Mouse (Mus musculus) ES-Bruce4 (cell line): ENCODE data around the gene Ube2d2b. TPM values are rescaled to one million over a fixed set of nuclear protein-coding genes. Genes with fewer than 3 reads are reported as not detected.

ENCODE experiments used
- H3K27ac ChIP-seq: 2 replicates; pipeline ENCODE4 v1.5.1; 2012; ENCODE audit warnings: low read length, inconsistent platforms; ENCODE audit not compliant: insufficient read depth
- H3K27me3 ChIP-seq: 2 replicates; pipeline ENCODE4 v1.6.1; 2012; ENCODE audit warnings: mild to moderate bottlenecking, low read length, inconsistent platforms; ENCODE audit not compliant: control insufficient read depth, poor library complexity, insufficient read depth, severe bottlenecking
- H3K36me3 ChIP-seq: 2 replicates; pipeline ENCODE4 v1.6.1; 2012; ENCODE audit warnings: inconsistent platforms, mild to moderate bottlenecking, low read length, moderate library complexity; ENCODE audit not compliant: control insufficient read depth, poor library complexity, insufficient read depth, severe bottlenecking
- H3K4me1 ChIP-seq: one replicate; pipeline ENCODE4 v1.8.1; 2011; ENCODE audit warnings: low read length; ENCODE audit not compliant: control insufficient read depth, insufficient read depth
- H3K4me3 ChIP-seq: 2 replicates; pipeline ENCODE4 v1.5.1; 2011; ENCODE audit warnings: low read depth, mild to moderate bottlenecking, low read length
- H3K9ac ChIP-seq: 2 replicates; pipeline ENCODE4 v1.6.1; 2012; ENCODE audit warnings: low read depth, mild to moderate bottlenecking, inconsistent platforms; ENCODE audit not compliant: poor library complexity, severe bottlenecking
- H3K9me3 ChIP-seq: replicated peaks from 2 replicates; pipeline ENCODE4 v1.6.1; 2012; ENCODE audit warnings: mild to moderate bottlenecking, low read length, inconsistent platforms; ENCODE audit not compliant: control insufficient read depth, poor library complexity, insufficient read depth, severe bottlenecking
- CTCF ChIP-seq: IDR thresholded peaks from one replicate; pipeline ENCODE4 v1.8.1; 2011; ENCODE audit warnings: low read depth, low read length
- EP300 ChIP-seq: IDR thresholded peaks from 2 replicates; pipeline ENCODE4 v1.6.1; 2011; ENCODE audit warnings: low read depth, low read length; ENCODE audit not compliant: insufficient read depth
- POLR2A ChIP-seq: IDR thresholded peaks from one replicate; pipeline ENCODE4 v1.8.1; 2011; ENCODE audit warnings: low read length; ENCODE audit not compliant: insufficient read depth
- polyA plus RNA-seq: library from polyadenylated mRNA; stranded (reverse); fragments of >200 nt; gene quantifications from 2 replicates; pipeline ENCODE4 v1.2.4, GENCODE M21; 2011; ENCODE audit warnings: low read depth; ENCODE audit not compliant: missing spikeins, insufficient read depth, insufficient read length

Gene Ube2d2b
- polyA plus RNA-seq, 1 experiment, result not detected

DNA sequence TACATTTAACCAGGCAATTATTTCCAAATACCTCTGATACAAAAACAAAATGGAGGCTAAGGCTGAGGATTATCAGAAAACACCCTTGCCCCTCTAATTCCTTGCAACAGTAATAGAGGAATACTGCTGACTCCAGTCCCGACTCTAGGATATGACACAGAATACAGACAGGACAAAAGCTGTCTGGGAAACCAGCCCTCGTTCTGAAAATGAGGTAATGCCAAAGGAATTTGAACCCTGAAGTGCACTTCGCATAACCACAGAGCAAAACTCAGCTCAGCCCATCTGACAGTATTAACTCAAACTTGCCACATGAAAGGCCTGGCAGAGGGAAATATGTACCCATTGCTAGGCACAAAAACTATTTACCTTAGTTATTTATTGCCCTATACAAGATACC, 36.6 kb upstream of the Ube2d2b start:
- Histone ChIP-seq H3K4me3 (no peak overlapping the region), H3K9ac (no peak overlapping the region), H3K4me1 (no peaks in the 10 kb centered on the region), H3K9me3 (no peaks in the 10 kb centered on the region), H3K27me3 (no peaks in the 10 kb centered on the region), H3K36me3 (peaks cover 2% of the 10 kb centered on the region; the same call in 1 of the 2 replicates), H3K27ac (no peak overlapping the region)
- no peak for TF ChIP-seq EP300
- no peak for TF ChIP-seq POLR2A
- no peak for TF ChIP-seq CTCF

DNA sequence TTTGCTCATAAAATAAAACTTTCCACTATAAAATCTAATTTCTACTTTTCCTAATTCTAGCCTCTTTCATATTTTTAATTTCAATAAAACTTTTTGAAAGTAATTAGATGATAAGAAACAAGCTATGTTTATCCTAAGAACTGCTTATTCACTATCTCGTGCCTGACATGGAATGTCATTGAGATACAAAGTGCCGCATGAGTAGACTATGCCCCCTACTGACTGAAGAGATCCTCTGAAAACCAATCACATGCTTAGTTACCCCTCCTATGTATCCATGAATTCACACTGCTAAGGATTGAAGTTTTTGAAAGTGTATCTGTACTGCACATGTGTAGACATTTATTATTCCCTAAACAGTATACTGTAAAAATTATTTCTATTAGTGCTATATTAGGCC, 36.0 kb upstream of the Ube2d2b start:
- no peaks in the 10 kb centered on the region for H3K27me3 ChIP-seq
- H3K36me3 ChIP-seq, result peaks cover 2% of the 10 kb centered on the region; the same call in 1 of the 2 replicates
- no peaks in the 10 kb centered on the region for H3K4me1 ChIP-seq
- no peak overlapping the region for H3K27ac ChIP-seq
- TF ChIP-seq CTCF (no peak), EP300 (no peak), POLR2A (no peak)
- H3K9ac ChIP-seq, result no peak overlapping the region
- no peaks in the 10 kb centered on the region for H3K9me3 ChIP-seq
- no peak overlapping the region for H3K4me3 ChIP-seq

DNA sequence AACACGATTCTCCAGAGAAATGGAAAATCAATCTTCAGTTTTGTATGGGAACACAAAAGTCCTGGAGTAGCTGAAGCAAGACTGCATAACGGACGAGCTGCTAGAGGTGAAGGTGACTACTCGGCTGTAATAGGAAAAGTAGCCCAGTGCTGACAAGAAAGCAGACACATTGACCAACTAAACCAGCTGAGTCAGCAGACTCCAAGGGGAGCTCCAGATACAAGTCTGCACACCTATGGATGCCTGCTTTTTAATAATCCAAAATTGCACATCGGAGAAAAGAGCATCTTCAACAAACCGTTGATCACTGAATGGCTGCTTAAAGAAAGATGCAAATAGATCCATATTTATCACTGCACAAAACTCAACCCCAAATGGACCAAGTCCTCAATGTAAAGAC, 31.6 kb upstream of the Ube2d2b start:
- Histone ChIP-seq H3K4me1 (no peaks in the 10 kb centered on the region), H3K27me3 (no peaks in the 10 kb centered on the region), H3K27ac (no peak overlapping the region), H3K36me3 (peaks cover 2% of the 10 kb centered on the region; the same call in 1 of the 2 replicates), H3K9me3 (no peaks in the 10 kb centered on the region), H3K9ac (no peak overlapping the region), H3K4me3 (no peak overlapping the region)
- no peak for TF ChIP-seq CTCF
- no peak for TF ChIP-seq EP300
- TF ChIP-seq POLR2A, result no peak

DNA sequence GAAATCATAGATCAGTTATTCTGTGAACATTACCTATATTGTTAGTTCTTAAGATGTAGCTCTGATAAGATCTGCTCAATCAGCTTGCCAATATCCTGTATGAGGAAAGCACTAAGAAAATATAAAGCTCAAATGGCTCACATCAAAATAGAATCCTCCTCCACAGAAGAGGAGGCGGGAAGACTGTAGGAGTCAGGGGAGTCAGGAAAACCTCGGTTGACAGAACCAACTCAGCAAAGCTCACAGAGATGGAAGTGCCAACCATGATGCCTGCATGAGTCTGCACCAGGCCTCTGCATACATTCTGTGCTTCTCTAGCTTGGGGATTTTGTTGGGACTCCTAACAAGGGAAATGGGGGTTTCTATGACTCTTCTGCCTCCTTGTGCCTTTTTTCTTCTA, 28.7 kb upstream of the Ube2d2b start:
- Histone ChIP-seq H3K27ac (no peak overlapping the region), H3K9me3 (no peaks in the 10 kb centered on the region), H3K27me3 (no peaks in the 10 kb centered on the region), H3K4me1 (no peaks in the 10 kb centered on the region), H3K36me3 (no peaks in the 10 kb centered on the region), H3K4me3 (no peak overlapping the region), H3K9ac (no peak overlapping the region)
- TF ChIP-seq POLR2A, result no peak
- no peak for TF ChIP-seq EP300
- TF ChIP-seq CTCF, result no peak

DNA sequence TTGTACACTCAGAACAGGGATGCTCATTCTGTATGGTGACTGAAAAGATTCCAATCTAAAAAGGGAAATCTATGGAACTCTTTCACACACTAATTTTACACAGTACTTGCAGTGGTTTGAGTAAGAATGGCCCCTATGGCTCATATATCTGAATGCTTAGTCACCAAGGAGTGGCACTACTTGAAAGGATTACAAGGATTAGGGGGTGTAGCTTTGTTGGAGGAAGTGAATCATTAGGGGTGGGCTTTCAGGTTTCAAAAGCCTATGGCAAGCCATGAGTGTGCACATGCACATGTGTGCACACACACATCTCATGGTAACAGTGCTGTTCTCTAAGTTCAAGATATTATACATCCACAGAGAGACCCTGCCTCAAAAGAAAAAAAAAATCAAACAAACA, 27.3 kb upstream of the Ube2d2b start:
- H3K9ac ChIP-seq, result no peak overlapping the region
- no peaks in the 10 kb centered on the region for H3K4me1 ChIP-seq
- H3K36me3 ChIP-seq, result no peaks in the 10 kb centered on the region
- H3K9me3 ChIP-seq, result no peaks in the 10 kb centered on the region
- no peaks in the 10 kb centered on the region for H3K27me3 ChIP-seq
- TF ChIP-seq POLR2A, result no peak
- TF ChIP-seq EP300, result no peak
- no peak for TF ChIP-seq CTCF
- H3K27ac ChIP-seq, result no peak overlapping the region
- no peak overlapping the region for H3K4me3 ChIP-seq

DNA sequence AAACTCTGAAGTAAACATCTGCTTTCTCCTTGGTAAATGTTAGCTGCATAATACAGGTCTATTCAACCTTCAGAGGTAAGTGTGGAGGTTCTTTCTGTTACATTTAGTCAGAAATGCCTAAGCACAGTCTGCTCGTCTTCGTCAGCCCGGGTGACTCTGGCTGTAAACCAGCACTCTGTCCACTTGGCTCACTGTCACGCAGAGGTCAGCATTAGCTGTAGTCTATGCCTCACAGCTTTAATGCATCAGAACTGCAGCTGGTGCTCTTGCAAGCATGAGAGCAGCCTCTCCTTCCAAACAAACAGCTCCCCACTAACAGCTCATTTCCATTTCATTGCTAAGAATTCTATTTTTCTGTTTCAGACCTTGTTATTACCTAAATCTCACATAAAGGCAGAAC, 22.4 kb upstream of the Ube2d2b start:
- Histone ChIP-seq H3K36me3 (no peaks in the 10 kb centered on the region; the same call in 1 of the 2 replicates), H3K27ac (no peak overlapping the region)

More for the DNA sequence above, 22.4 kb upstream of the Ube2d2b start:
- Histone ChIP-seq H3K4me3 (no peak overlapping the region), H3K27me3 (no peaks in the 10 kb centered on the region), H3K9ac (no peak overlapping the region), H3K9me3 (no peaks in the 10 kb centered on the region), H3K4me1 (no peaks in the 10 kb centered on the region)
- TF ChIP-seq CTCF (no peak), POLR2A (no peak), EP300 (no peak)
